Mouse (Mus musculus) erythroblast, adult 5-6 weeks (primary cell): ENCODE measurements around the gene Fzd4. TPM values are rescaled to one million over a fixed set of nuclear protein-coding genes. Genes with fewer than 3 reads are reported as not detected.

ENCODE experiments used
- total RNA-seq, 2 experiments: library from RNA; stranded (forward) in 1 of 2; stranded (reverse) in 1 of 2; fragments of 150-400 nt in 1 of 2; fragments of 200-764, 138-1000 nt in 1 of 2; gene quantifications; 2 replicates each; pipeline versions ENCODE4 v1.2.3 to v1.2.4; 2015 to 2017; ENCODE audit warnings: low replicate concordance in 2 of 2

Fzd4 gene
- total RNA-seq, 2 experiments from 2014 or later: not detected

Other genes with a start within 250 kb of the Fzd4 start
- 3.1 and 7.7 TPM in 2 replicates for gene Tmem135, start 133 bp upstream of the Fzd4 start, total RNA-seq (2015; ENCODE audit: low replicate concordance)
- 0.98 and 10.3 TPM in 2 replicates for gene Tmem135, start 133 bp upstream of the Fzd4 start, total RNA-seq (2017; ENCODE audit: low replicate concordance)
- gene Prss23, start 122.8 kb downstream of the Fzd4 start, total RNA-seq (2015; ENCODE audit: low replicate concordance): not detected in 2 replicates
- gene Prss23, start 122.8 kb downstream of the Fzd4 start, total RNA-seq (2017; ENCODE audit: low replicate concordance): not detected in 2 replicates
- gene Me3, start 228.0 kb downstream of the Fzd4 start, total RNA-seq (2015; ENCODE audit: low replicate concordance): not detected in 2 replicates
- 0.14 and 0.26 TPM in 2 replicates for gene Me3, start 228.0 kb downstream of the Fzd4 start, total RNA-seq (2017; ENCODE audit: low replicate concordance)